Mouse (Mus musculus) gastrocnemius, postnatal 4 days (tissue): ENCODE data around the gene Srcin1. TPM values are rescaled to one million over a fixed set of nuclear protein-coding genes. Genes with fewer than 3 reads are reported as not detected.
A peak's percentile ranks its signal among the peaks of the same experiment; 100 is the strongest.

Source experiments
- DNase-seq, 2 experiments: peaks; one replicate each; pipeline ENCODE4 v3.0.0; 2021 to 2022; ENCODE audit warnings: low spot score in 2 of 2, mixed read lengths in 2 of 2
- total RNA-seq, 2 experiments: library from RNA; stranded (reverse); gene quantifications; 2 replicates each; pipeline ENCODE4 v1.2.3; 2021

Srcin1 gene
- total RNA-seq, 2 experiments from 2014 or later, result 1.3 to 1.7 TPM

DNA sequence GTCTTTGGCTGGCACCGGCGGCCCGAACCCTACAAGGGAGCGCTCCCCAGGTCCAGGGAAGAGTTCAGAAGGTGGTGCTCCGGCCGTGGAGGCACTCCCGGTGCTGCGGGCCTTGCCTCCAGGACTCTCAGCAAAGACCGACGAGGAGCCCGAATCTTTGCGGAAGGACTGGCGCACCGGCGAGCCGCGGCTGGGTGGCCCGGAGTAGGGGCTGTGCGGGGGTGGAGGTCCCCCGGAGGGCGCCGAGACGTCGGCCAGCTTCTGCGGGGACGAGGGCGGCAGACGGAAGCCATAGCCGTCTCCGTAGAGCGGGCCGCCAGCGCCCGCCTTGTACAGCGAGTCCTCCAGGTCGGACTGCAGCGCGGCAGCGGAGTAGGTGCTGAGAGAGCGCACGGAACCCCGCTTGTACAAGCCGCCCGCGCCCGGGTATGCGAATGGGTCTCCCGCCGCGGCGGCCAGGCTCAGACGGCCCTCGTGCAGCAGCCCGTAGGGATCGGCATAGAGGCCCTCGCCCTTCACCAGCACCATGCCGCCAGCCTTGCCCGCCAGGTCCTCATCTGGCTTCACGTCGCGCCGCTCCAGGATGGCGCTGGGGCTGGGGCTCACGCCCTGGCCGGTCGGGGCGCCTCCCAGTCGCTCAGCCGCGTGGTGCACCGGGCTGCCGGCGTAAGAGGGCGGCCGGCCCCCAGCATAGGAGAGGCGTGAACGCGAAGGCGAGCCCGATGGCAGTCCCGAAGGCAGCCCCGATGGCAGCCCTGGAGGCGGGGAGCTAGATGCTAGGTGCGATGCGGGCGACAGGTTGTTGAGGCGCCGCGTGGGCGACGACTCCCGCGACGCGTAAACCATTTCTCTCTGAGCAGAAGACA is 41.3 kb downstream of the Srcin1 start:
- no peak for DNase-seq

DNA sequence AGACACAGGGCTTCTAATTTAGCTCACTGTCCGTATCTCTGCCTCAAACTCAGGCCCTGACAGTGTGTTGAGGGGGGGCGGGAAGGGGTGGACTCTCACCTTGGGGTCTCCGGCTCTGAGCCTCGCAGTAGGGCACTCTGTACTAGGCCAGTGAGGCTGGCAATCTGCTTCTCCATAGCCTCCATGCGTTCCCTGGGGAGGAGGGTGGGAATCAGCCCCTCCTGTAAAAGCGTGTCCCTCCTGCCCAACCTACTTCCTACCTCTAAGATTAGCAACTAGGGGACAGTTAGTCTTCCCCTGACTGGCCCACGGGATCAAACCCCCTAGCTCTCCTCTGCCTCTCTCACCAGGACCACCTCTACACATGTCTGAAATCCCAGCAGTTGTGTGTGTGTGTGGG is 42.3 kb downstream of the Srcin1 start:
- no peak for DNase-seq

DNA sequence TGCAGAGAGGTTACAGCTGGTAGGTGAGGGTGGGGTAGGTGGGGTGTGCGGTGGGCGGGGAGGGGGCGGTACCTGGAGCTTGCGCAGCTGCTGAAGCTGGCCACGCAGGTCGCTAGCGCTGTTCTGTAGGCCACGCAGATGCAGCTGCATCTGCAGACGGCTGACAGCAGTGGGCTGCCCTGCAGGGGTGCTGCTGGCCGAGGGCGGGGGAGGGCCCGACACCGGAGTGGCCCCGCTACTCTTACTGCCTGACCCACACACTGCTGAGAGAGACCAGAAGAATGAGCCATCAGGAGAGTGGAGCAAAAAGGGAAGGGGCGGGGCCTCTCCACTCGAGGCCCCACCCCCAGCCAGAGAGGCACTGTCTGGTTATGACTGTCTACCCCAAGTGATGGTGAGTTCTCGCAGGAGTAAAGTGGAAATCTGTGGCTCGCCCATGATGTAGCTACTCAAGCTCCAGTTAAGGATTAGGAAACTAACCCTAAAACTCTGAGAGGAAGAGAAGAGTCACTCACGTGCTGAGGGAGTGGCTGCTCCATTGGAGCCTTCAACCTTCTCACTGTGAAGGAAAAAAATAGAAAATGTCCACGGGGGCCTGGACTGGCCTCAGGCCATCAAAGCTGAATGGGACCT is 42.9 kb downstream of the Srcin1 start:
- no peak for DNase-seq

DNA sequence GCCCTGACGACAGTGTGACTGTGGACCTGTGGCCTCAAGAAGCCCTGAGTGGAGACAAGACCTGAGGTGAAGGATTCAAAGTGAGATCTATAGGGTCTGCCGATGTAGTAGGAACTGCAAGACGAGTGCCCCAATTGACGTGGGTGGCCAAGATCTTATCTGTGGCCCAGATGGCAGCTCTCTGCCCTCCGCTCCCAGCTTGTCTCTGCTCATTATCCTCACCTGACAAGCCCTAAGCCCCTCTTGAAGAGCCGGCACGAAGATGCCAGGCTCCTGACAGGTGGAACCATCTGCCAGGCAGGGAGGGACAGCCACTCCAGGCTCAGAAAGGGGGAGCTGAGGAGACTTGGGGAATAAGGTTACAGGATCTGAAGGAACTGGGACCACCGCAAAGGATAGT is 43.6 kb downstream of the Srcin1 start:
- no peak for DNase-seq

DNA sequence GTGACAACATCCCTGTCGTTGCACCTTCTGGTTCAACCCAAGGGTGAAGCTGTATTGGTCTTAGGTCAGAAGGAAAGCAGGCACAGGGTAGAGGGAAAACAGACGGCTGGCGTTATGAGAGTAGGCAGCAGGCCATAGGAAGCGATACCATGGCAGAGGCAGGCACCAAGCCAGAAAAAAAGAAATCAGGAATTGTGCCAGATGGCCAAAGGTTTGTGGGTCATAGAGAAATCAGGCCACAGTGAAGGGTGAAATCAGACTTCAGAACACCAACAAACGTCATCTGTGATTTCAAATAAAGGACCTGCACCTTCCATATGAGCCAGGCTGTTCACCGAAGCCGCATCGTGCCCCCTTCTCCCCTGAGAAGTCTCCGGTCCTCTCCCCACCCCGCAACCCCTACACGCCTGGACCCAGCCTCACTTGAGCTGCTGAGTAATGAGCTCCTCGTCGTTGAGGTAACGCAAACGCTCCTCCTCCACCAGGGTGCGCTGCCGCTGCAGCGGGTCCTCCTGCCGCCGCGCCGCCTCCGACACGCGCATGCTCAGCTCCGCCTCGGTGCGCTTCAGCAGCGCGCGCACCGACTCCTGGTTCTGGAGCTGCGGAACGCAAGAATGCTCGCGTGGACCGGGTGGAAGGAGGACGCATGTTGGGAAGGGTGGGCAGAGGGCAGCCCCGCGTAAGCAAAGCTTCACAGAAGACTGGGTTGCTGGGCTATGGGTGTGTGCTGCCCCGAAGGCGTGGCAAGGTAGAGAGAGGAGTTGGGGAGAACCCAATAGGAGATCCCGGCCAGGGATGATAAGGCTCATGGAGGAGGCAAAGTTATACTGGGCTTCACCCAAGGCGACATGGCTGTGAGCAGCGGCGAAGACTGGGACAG is 44.4 kb downstream of the Srcin1 start:
- peak; percentile 77 to 91 for DNase-seq

DNA sequence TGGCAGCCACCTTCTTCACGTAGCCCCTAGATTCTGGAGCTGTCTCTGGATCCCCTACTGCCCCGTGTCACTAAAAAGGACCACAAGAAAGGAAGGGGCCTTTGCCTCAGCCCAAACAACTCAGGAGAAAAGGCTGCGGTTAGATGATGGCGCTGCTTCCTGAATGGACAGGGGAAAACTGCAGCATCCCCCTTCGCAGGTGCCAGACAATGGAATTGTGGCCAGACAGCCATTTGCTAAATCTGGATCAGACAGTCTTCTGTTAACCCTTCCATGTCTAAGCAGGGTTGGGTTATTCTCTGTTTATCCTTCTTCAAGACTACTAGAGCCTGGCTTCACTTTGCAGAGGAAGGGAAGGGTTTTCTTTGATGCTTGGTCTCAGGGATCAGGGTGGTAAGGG is 45.0 kb downstream of the Srcin1 start:
- no peak for DNase-seq

DNA sequence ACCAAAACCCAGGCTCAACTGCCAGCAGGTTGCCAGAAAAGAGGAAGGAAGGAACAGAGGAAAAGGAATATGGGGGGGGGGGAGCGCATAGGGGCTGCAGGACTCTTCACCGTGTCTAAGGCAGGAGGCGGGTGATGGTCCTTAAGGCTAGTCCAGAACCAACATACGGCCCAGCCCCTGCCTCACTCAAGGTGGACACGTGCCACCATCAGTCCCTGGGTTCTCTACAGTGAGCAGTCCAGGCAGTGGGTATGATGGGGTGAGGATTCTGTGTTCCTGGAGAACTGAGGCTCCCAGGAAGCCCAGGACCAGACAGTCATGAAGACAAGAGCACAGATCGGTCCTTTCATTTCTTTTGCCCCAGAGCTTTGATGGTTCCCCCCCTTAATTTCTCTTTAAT is 45.9 kb downstream of the Srcin1 start:
- DNase-seq, result no peak

DNA sequence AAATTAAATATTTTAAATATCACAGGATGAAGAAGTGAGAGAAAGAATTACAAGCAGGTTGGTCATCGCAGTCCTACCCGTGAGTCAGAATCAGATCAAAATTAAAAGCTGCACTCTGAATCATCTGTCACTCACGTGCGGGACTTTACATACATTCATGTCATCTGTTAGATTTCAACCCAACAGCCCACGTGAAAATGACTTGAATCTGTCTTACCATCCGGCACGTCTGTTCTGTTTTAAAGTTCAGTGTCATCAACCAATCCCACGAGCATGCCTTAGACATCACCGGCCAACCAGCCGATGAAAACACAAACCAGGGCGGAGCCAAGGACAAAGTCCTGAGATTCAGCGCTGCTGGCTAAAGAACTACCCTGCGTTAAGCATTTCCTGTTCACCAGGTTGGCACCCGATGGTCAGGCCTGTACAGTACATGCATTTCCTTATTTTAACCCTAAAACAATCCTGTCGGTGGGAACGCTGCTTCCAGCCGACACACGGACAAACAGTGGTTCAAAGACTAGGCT is 47.6 kb downstream of the Srcin1 start:
- DNase-seq, result no peak

DNA sequence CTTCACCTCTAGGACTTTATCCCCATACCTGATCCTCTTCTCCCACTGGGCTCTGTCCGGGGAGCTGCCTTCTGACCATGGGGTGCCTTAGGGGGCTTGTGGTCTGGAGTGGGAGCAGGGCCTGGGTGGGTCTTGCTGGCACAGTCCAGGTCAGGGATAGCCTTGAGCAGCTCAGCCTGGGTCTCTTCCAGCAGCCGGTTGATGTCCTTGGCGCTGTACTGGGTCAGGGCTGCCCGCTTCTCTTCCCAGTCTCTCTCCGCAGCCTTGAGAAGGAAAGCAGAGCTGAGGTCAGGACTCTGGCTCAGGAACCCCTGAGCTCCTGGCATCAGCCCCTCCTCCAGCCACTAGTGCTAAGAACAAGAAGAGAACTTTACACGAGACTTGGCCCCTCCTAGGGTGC is 50.7 kb downstream of the Srcin1 start:
- DNase-seq, result no peak

DNA sequence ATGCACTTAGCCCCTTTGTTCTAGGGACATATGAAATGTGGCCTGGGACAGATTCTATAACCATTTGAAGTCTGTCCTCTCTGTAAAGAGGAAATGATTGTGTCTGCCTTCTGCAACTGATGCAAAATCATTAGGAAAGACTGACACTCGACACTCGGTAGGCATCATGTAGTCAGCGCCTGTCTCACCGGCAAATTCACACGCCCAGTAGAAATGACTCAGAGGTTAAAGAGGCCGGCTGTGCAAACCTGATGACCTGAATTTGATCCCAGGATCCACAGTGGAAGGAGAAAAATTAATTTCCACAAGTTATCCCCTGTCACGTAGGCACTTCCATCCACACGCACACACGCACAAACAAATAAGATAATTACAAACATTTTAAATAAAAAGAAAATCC is 51.7 kb downstream of the Srcin1 start:
- no peak for DNase-seq

DNA sequence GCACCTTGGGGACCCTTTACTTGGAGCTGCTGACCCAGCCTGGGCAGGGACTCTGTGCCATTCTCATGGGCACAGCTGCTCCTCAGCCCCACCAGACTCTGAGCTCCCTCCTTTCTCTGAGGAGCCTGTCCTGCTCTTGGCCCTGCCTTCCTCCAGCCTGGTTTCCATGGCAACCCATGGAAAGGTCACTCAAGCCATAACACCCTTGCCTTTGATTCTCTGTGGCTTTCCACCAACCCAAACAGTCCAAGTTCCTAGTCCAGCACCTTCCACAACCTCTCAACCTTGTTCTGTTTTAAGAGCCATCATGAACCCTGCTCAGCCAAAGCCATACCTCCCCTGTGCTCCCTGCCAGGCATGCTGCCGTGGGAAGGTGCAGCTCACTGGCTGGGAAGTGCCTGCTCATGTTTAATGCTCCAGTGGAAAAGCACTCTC is 52.1 kb downstream of the Srcin1 start:
- no peak for DNase-seq

DNA sequence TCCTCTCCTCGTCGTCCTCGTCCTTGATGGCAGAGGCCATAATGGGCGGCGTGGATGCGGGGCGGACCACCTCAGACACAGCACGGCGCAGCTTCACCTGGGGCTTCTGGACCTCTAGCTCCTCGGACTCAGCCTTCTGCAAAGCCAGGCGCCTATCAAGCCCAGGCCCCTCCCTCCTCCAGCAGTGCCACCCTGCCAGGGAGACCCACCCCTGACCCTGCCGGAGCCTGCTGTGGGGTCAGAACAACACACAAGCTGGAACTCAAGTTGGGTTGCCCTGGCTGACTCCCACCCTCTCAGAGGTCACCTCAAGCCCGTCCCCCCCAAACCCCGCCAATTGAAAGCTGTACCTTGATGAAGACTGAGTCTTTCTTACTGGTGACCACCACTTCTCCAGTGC is 52.9 kb downstream of the Srcin1 start:
- DNase-seq, result no peak

DNA sequence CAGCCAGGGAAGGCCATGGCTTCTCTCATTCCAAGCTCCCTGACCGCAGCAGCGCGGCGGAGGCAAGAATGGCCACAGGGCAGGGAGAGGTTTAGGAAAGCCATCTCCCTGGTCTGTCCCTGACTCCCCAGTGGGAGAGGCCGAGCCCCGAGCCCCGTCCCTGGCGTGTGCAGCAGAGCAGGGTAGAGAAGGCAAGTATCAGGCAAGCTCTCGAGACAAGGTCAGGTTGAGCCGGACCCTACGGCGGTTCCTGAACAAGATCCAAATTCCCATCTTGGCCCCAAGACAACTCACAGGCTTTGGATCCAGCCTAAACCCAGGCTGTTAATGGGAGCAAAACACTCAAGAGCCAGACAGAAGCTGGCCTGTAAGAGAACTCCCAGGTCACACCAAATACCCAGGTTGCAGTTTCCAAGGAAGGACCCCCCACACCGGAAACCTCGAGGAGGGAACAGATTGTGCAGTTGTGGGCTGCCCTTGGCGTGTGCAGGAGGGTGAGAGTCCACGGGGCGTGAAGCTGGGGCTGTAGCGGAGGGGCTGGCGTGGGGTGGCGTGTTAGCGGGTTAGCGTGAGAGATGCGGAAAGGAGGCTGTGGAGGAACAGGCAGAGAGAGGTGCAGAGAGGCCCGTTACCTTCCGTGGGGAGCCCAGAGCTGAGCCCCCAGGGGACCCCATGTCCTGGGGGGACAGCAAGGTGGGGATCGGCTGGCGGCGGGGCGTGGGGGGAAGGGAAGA is 54.1 kb downstream of the Srcin1 start:
- no peak for DNase-seq

DNA sequence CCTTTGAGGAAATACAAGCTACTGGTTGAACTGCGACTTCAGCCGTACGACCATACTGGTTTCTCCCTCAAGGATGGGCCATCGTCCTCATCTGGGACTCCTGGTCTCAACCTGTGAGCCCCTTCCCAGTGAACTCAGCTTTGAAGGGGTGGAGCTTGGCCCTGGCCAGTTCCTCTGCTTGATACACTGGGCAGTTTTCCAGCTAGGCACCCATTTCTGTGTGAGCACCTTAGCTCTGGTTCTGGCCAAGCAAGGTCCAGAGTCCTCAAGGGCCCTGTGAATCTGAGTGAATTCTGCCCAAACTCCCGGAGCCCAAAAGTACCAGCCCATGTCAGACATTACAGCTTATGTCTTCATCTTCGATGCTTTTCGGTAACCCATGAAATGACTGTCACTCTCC is 55.4 kb downstream of the Srcin1 start:
- no peak for DNase-seq

DNA sequence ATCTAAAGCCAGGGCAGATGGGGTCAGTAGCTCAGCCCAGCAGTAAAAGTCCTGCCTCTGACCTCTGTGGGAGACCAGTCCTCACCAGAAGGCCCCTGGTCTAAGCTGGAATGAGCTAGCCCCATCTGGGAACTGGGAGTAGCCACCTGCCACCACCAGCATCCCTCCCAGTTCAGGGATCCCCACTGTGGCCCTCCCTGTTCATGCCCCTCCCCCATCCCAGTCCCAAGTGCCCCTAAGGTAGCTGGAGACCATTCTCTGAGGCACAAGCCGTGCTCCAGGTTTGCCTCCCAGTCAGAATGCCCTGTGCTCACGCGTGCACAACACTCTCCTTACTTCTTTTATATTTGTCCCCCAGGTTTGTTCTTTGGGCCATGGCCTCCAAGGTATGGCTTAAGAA is 62.9 kb downstream of the Srcin1 start:
- no peak for DNase-seq

DNA sequence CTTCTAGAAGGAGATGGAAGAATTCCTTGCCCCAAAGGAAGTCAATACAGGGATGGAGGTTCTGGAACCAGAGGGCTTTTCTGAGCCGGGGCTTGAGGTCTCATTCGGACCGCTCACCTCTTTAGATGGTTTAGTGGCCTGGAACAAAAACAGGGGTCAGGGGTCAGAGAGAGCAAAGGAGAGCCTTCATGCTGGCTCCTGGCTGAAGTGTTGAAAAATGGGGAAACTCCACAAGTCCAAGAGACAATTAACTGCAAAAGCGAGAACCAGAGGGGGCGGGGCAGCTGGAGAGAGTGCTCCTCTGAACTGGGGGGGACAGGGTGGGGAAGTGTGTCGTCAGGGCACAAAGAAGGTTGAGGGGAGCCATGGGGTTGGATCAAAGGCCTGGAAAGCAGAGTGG is 63.5 kb downstream of the Srcin1 start:
- DNase-seq, result no peak

DNA sequence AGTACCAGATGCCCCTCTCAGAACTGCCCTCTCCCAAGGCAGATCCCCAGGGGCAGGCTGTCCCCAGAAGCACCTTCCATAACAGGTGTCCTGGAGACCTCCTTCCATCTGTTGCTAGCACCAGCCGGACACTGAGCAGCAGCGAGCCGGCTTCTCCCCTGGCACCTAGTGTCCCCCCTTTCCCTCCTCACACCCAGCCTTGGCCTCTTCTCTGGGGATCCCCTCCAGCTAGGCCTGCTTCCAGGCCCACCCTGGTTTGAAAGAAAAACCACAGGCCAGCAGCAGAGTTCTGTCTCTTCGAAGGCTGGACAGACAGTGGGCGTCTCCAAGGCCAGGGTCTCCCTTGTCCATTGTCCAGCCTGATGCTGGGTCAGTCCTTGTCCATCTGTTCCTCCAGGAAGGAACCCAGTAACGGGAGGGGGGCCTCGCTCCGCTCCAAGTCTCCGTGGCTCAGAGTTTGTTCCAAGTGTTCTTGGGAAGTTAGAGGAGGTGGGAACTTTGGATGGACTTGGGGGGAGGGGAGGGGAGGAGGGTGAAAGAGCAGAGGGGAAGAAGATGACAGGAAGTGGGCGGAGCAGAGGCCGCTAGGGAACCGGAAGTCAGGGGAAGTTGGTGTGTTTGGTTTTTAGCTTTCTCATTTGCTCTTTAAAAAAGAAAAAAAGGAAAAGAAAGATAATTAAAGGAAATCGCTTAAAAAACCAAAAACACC is 64.2 kb downstream of the Srcin1 start:
- DNase-seq, result peak in 1 of 2 experiments; percentile 41

DNA sequence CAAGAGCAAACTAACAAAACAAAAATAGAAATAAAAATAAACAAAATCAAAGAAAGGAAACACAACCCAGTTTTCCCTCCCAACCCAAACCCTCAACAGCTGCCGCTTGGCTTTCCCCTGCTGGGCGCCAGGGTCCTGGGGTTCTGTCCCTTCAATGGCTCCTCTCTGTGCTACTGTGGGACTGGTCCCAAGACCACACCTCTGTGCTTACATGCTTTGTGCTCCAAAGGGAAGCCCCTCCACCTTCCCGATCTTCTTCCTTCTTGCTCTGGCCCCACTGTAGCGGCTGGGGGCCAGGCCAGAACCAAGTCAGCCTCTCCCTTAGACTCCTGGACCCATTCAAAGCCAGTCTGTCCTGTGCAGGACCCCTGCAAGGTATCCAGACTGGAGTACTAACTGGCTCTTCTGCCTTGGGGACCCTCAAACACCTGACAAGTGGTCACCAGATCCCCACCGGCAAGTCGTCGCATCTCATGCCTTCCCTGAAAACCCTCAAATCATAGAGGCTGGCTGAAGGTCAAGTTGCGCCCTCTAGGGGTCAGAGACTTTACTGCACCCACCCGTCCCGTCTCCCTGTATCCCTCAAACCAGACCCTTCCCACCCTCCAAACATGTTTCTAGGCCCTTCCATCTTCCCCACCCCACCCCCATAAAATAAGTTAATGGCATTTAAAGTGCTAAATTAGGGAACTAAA is 64.9 kb downstream of the Srcin1 start:
- peak in 1 of 2 experiments; percentile 76 for DNase-seq

DNA sequence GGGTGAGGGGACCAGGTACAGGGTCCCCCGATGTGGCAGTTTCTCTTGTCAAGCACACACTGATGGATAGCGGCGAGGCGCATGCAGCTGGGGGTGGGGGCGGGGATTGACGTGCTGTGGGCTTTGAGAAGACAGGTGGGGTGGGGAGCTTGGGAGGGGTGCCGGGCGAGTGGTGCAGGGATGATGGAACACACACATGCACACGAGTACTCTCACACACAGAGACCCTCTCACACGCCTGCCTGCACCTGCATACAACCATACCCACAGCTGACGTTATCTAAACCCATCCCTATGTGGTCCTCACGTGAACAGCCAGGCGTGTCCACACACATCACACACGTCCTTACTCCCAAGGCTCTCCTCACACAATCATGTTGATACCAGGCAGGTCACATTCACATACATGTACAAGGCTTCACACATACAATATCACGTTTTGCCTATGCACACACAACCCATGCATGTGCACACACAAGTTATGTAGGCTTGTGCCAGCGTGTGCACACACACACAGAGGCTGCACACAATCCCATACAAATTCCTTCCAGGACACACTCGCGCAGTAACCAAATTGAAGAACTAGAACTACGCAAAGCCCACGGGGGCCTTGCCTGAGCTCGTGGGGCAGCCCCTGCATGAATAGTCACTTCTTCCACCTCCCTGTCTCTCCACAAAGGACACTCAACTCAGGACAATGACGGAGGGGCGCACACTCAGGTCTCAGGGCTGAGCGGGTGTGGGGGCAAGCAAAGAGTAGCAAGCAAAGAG is 66.1 kb downstream of the Srcin1 start:
- DNase-seq, result no peak
